Mouse (Mus musculus): ENCODE measurements around the gene Ip6k2.

GRCm38 (mm10) chr9:108739239-108739638 is 44.4 kb upstream of the Ip6k2 start:
- TF ChIP-seq CTCF (IDR thresholded peaks at IDR 0.05; ENCODE audit: control insufficient read depth, insufficient read depth, low read length), result no peak
- TF ChIP-seq POLR2A (IDR thresholded peaks at IDR 0.05; ENCODE audit: borderline replicate concordance, control insufficient read depth, low read depth, low read length), result no peak
